Comparison of ENCODE assay signal across 17 mouse cellular contexts in the genomic region with DNA sequence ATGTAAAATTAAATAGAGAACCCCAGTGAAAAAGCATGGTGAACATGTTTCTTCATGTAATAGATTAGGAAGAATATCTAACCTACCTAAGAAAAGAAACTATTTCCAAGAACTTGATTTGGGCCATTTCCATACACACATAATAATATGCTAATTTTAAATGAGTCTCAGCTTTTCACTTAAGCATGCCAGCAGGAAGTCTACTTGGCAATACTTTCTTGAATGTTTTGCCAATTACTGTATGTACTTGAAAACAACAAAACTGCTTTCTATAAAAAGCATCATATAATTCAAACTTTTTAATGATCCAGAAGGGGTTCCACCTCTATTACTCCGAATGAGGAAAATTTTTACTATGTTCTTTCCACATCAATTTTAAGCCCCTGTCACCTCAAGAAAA.
"Had no signal": no experiment of that assay in that cellular context is flagged by ENCODE, and none has a peak within 500 bp of the region (broad histone marks: within the 10 kb centered on the region; RNA-seq: fewer than 3 reads in every experiment).

No protein-coding gene starts in this region.

- H3K4me2 ChIP-seq: lung, embryonic 15.5 days; midbrain, embryonic 11.5 days; midbrain, embryonic 13.5 days; midbrain, embryonic 15.5 days; neural tube, embryonic 12.5 days; stomach, embryonic 15.5 days had no signal

- ATAC-seq: lung, postnatal 0 days; midbrain, embryonic 13.5 days; midbrain, embryonic 15.5 days had no signal

- DNase-seq: lung, adult 2 months; lung, postnatal 14 days; lung, postnatal 36 days; right cerebral cortex, postnatal 14 days; thymus, adult 2 months; thymus, postnatal 25 days; thymus, postnatal 4 days had no signal

- H3K4me1 ChIP-seq: lung, embryonic 15.5 days; megakaryocyte, embryonic 14.5 days; midbrain, embryonic 13.5 days; midbrain, embryonic 15.5 days; neural tube, embryonic 12.5 days; stomach, embryonic 15.5 days had no signal

- H3K9me3 ChIP-seq: lung, embryonic 15.5 days; midbrain, embryonic 13.5 days; midbrain, embryonic 15.5 days; neural tube, embryonic 12.5 days; stomach, embryonic 15.5 days had no signal

- H3K27me3 ChIP-seq: lung, embryonic 15.5 days; megakaryocyte, embryonic 14.5 days; midbrain, embryonic 13.5 days; midbrain, embryonic 15.5 days; neural tube, embryonic 12.5 days; stomach, embryonic 15.5 days had no signal

- H3K9ac ChIP-seq: lung, embryonic 15.5 days; midbrain, embryonic 13.5 days; midbrain, embryonic 15.5 days; neural tube, embryonic 12.5 days; stomach, embryonic 15.5 days had no signal

- H3K36me3 ChIP-seq: lung, embryonic 15.5 days; midbrain, embryonic 13.5 days; midbrain, embryonic 15.5 days; neural tube, embryonic 12.5 days; stomach, embryonic 15.5 days had no signal

- H3K4me3 ChIP-seq: lung, embryonic 15.5 days; megakaryocyte, embryonic 14.5 days; midbrain, embryonic 13.5 days; midbrain, embryonic 15.5 days; neural tube, embryonic 12.5 days; stomach, embryonic 15.5 days had no signal

- H3K27ac ChIP-seq: lung, embryonic 15.5 days; macrophage; midbrain, embryonic 13.5 days; midbrain, embryonic 15.5 days; neural tube, embryonic 12.5 days; stomach, embryonic 15.5 days; stomach, postnatal 0 days had no signal
